Mouse (Mus musculus) kidney, adult 2 months (tissue): ENCODE data around the gene Sgsm2.

ENCODE experiments used
- CTCF ChIP-seq: fragments of 200-500 bp; conservative IDR thresholded peaks from 2 replicates; pipeline ENCODE4 v1.5.1; 2011; ENCODE audit warnings: low read depth, mild to moderate bottlenecking, control low read depth, low read length, moderate library complexity, mixed read lengths; ENCODE audit not compliant: insufficient read depth, insufficient read length
- POLR2A ChIP-seq: fragments of 200-500 bp; IDR thresholded peaks from one replicate; pipeline ENCODE4 v1.6.1; 2011; ENCODE audit warnings: low read depth, low read length, control low read depth

- TF ChIP-seq CTCF: no peak
- TF ChIP-seq POLR2A: no peak
Measured at GRCm38 (mm10) chr11:74832503-74833143, 64.2 kb downstream of the Sgsm2 start.
